Mouse (Mus musculus): ENCODE data around the gene Hist1h2bg. TPM values are rescaled to one million over a fixed set of nuclear protein-coding genes. Genes with fewer than 3 reads are reported as not detected.
"Not testable (repeated sequence)": the region's sequence is repeated elsewhere in the genome, so short reads cannot be mapped to it uniquely, and the experiment has no call there.

Gene Hist1h2bg
- polyA plus RNA-seq, 1 experiment from 2014 or later, result 4.0 TPM

- not testable (repeated sequence) for H3K9ac ChIP-seq; H3K36me3 ChIP-seq (replicated peaks); H3K9me3 ChIP-seq; H3K27me3 ChIP-seq (replicated peaks)
- H3K27ac ChIP-seq, result peak within 1 kb of the TSS; percentile 86
- peaks cover 42% of the 10 kb centered on the region for H3K4me1 ChIP-seq
- ATAC-seq (replicated peaks), result peak; percentile 92
- H3K4me3 ChIP-seq, result peak within 1 kb of the TSS; percentile 41
- H3K4me2 ChIP-seq, result peak within 1 kb of the TSS; percentile 75
- WGBS, result under 1% methylated on average over 42 of the region's 42 CpGs
These were observed 2.8 kb downstream of the Hist1h2bg start, which contains the start of the genes Hist1h2bf and Hist1h2ad for GRCm38 (mm10) chr13:23573898-23574524. Gene Hist1h2bf, minus strand, starts transcription at chr13:23574196. Gene Hist1h2ad, plus strand, starts transcription at chr13:23574381.

GRCm38 (mm10) chr13:23574546-23575170, 3.5 kb downstream of the Hist1h2bg start:
- under 1% methylated on average over 14 of the region's 39 CpGs for WGBS
- H3K36me3 ChIP-seq (replicated peaks); H3K9me3 ChIP-seq; H3K9ac ChIP-seq; H3K27me3 ChIP-seq (replicated peaks): not testable (repeated sequence)
- Histone ChIP-seq H3K27ac (peak overlapping the region; percentile 86), H3K4me2 (peak overlapping the region; percentile 75), H3K4me1 (peaks cover 42% of the 10 kb centered on the region), H3K4me3 (peak overlapping the region; percentile 36)
- peak; percentile 3 for ATAC-seq (replicated peaks)

- 0% methylated on average over 18 of the region's 18 CpGs for WGBS
- H3K9ac ChIP-seq, result peak within 1 kb of the TSS; percentile 55
- ATAC-seq (replicated peaks), result peak; percentile 51
These were observed 4.2 kb downstream of the Hist1h2bg start, which contains the start of gene Hist1h3d for GRCm38 (mm10) chr13:23575271-23575851. Gene Hist1h3d, plus strand, starts transcription at chr13:23575763.

GRCm38 (mm10) chr13:23575864-23576313, 4.7 kb downstream of the Hist1h2bg start:
- Histone ChIP-seq H3K9ac (peak overlapping the region; percentile 55), H3K27ac (peak overlapping the region; percentile 78), H3K4me2 (peak overlapping the region; percentile 75), H3K4me3 (peak overlapping the region; percentile 41), H3K4me1 (peaks cover 40% of the 10 kb centered on the region)
- WGBS, result under 1% methylated on average over 11 of the region's 40 CpGs
- H3K36me3 ChIP-seq (replicated peaks); ATAC-seq (replicated peaks); H3K9me3 ChIP-seq; H3K27me3 ChIP-seq (replicated peaks): not testable (repeated sequence)

More at GRCm38 (mm10) chr13:23575271-23575851, 4.2 kb downstream of the Hist1h2bg start, which contains the start of gene Hist1h3d:
- Histone ChIP-seq H3K36me3 (replicated peaks) (no peaks in the 10 kb centered on the region), H3K27me3 (replicated peaks) (no peaks in the 10 kb centered on the region), H3K9me3 (no peaks in the 10 kb centered on the region), H3K4me1 (peaks cover 37% of the 10 kb centered on the region), H3K4me2 (peak within 1 kb of the TSS; percentile 75), H3K4me3 (peak within 1 kb of the TSS; percentile 41), H3K27ac (peak within 1 kb of the TSS; percentile 80)

DNA sequence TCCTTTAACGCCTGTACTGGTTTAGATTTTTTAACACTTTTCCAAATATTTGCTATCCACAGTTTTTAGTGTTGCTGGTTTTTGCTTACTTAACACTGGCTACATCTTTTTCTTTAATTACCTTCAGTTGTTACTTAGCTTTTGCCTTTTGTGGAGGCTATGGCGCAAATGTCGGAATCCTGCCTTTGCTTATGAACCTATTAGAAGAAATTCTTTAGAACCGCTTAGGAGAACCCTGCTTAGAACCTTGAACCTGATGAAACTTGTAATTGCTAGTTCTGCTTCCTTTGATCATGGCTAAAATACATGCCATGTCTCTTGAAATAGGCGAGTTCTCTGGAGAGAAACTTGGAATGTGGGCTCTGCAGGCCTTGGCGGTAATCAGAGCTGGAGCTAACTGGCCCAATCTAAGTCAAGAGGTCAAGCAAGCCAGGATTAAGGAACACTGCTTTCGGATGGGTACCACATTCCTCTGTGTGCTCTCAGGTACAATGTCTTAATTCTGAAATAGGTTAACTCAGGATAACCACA, 5.2 kb downstream of the Hist1h2bg start:
- ATAC-seq (replicated peaks), result no peak
- H3K9ac ChIP-seq, result peak overlapping the region; percentile 55
- H3K27ac ChIP-seq, result peak overlapping the region; percentile 73; the same call in 1 of the 2 replicates

GRCm38 (mm10) chr13:23576906-23577639, 5.9 kb downstream of the Hist1h2bg start:
- peak overlapping the region; percentile 41 for H3K4me3 ChIP-seq
- peak overlapping the region; percentile 75 for H3K4me2 ChIP-seq
- H3K27me3 ChIP-seq (replicated peaks), result no peaks in the 10 kb centered on the region
- 0 out of 2 replicates have a peak overlapping the region, but pooled peaks have one; percentile 55 for H3K9ac ChIP-seq
- H3K9me3 ChIP-seq, result no peaks in the 10 kb centered on the region
- 47% methylated on average over 6 of the region's 6 CpGs for whole genome bisulfite sequencing
- peaks cover 42% of the 10 kb centered on the region for H3K4me1 ChIP-seq
- H3K36me3 ChIP-seq (replicated peaks), result no peaks in the 10 kb centered on the region
- ATAC-seq (replicated peaks), result no peak
- no peak overlapping the region for H3K27ac ChIP-seq

More for the DNA sequence above, 5.2 kb downstream of the Hist1h2bg start:
- 5% methylated on average over 7 of the region's 7 CpGs for WGBS
- H3K4me3 ChIP-seq, result peak overlapping the region; percentile 41
- peaks cover 42% of the 10 kb centered on the region for H3K4me1 ChIP-seq
- H3K4me2 ChIP-seq, result peak overlapping the region; percentile 75
- H3K27me3 ChIP-seq (replicated peaks), result no peaks in the 10 kb centered on the region
- H3K9me3 ChIP-seq, result no peaks in the 10 kb centered on the region
- no peaks in the 10 kb centered on the region for H3K36me3 ChIP-seq (replicated peaks)

DNA sequence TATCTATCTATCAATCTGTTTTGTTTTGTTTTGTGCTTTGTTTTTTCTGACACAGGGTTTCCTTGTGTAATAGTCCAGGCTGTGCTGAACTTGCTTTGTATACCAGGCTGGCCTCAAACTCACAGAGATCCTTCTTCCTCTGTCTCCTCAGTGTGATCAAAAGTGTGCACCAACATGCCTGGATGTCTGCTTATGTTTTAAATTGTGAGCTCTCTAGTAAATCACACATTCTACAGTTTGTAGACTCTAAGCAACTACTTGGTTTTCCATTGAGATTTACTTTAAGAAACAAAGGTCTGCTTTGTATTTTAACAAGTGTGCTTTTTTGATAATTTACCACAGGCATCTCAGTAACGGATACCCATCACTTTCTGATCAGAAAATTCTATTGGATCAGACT, 6.6 kb downstream of the Hist1h2bg start:
- Histone ChIP-seq H3K4me1 (peaks cover 42% of the 10 kb centered on the region), H3K36me3 (replicated peaks) (no peaks in the 10 kb centered on the region), H3K4me2 (no peak overlapping the region), H3K9me3 (no peaks in the 10 kb centered on the region), H3K4me3 (no peak overlapping the region), H3K9ac (no peak overlapping the region), H3K27ac (no peak overlapping the region), H3K27me3 (replicated peaks) (no peaks in the 10 kb centered on the region)
- 97% methylated on average over 1 of the region's 1 CpGs for WGBS
- no peak for ATAC-seq (replicated peaks)

DNA sequence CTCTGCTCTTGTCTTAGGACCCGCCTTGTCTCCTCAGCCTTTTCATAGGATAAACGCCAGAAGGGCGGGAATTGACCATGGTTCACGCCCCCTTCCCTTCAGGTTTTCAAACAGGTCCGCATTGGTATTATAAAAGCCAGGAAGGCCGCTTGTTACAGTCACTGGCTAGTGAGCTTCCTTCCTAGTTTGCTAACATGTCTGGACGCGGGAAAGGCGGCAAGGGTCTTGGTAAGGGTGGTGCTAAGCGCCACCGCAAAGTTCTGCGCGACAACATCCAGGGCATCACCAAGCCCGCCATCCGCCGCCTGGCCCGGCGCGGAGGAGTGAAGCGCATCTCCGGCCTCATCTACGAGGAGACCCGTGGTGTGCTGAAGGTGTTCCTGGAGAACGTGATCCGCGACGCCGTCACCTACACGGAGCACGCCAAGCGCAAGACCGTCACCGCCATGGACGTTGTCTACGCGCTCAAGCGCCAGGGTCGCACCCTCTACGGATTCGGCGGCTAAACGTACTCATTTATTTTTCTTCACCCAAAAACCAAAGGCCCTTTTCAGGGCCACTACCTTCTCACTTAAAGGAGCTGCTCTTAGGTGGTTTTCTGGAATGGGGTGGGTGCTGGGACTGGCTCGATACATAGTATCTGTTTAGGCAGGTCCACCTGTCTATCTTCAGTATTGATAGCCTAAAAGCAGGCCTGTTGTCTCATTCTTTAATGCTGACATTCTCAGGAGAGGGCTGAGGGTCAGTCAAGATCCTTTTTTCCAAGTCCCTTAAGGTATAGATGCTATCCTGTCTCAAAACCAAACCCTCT, 10.4 kb downstream of the Hist1h2bg start, which contains the start of gene Hist1h4d:
Gene Hist1h4d (plus strand): TSS at position 191 of the 811 bp plus-strand sequence.
- H3K9me3 ChIP-seq, result no peaks in the 10 kb centered on the region
- peak within 1 kb of the TSS; percentile 53 for H3K9ac ChIP-seq
- WGBS, result under 1% methylated on average over 43 of the region's 43 CpGs
- peak; percentile 92 for ATAC-seq (replicated peaks)
- H3K36me3 ChIP-seq (replicated peaks), result no peaks in the 10 kb centered on the region
- peak within 1 kb of the TSS; percentile 81 for H3K27ac ChIP-seq
- H3K4me1 ChIP-seq, result peaks cover 45% of the 10 kb centered on the region
- H3K27me3 ChIP-seq (replicated peaks), result no peaks in the 10 kb centered on the region
- peak within 1 kb of the TSS; percentile 48 for H3K4me3 ChIP-seq
- peak within 1 kb of the TSS; percentile 85 for H3K4me2 ChIP-seq

- Histone ChIP-seq H3K4me2 (peak overlapping the region; percentile 85), H3K4me3 (peak overlapping the region; percentile 48), H3K36me3 (replicated peaks) (no peaks in the 10 kb centered on the region), H3K9me3 (no peaks in the 10 kb centered on the region), H3K4me1 (peaks cover 42% of the 10 kb centered on the region), H3K27me3 (replicated peaks) (no peaks in the 10 kb centered on the region), H3K9ac (peak overlapping the region; percentile 53), H3K27ac (peak overlapping the region; percentile 81)
- ATAC-seq (replicated peaks), result no peak
- WGBS, result 5% methylated on average over 6 of the region's 6 CpGs
These were observed 11.2 kb downstream of the Hist1h2bg start for GRCm38 (mm10) chr13:23582219-23583056.

DNA sequence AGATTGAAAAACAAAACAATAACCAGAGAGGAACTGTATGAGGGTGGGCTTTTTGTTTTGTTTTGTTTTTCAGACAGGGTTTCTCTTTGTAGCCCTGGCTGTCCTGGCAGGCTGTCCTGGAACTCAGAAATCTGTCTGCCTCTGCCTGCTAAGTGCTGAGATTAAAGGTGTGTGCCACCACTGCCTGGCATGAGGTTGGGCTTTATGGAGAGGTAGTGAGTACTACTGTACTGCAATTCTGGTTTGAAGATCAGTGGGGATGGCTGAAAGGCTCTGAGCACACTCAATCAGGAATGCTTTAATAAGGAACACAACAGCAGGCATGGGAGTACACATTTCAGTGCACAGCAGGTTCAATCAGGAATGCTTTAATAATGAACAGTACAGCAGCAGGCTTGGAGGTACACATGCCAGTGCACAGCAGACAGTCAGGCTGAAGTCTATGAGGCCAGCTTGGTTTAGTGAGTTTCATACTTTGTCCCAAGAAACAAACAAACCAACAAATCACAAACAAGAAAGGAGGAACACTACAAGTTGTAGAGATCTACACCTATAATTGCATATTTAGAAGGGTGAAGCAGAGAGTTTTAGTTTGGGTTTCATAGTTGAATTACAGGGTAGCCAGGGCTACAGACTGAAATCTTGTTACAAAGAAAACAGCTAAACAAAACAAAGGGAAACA, 12.3 kb downstream of the Hist1h2bg start:
- H3K9ac ChIP-seq, result no peak overlapping the region
- no peak for ATAC-seq (replicated peaks)
- no peaks in the 10 kb centered on the region for H3K9me3 ChIP-seq
- no peak overlapping the region for H3K4me2 ChIP-seq
- H3K4me3 ChIP-seq, result no peak overlapping the region
- peaks cover 42% of the 10 kb centered on the region for H3K4me1 ChIP-seq
- H3K36me3 ChIP-seq (replicated peaks), result no peaks in the 10 kb centered on the region
- H3K27ac ChIP-seq, result no peak overlapping the region
- no peaks in the 10 kb centered on the region for H3K27me3 ChIP-seq (replicated peaks)
